Mouse (Mus musculus) erythroblast, embryonic 14.5 days (primary cell): ENCODE measurements at regions not wholly inside any gene's neighbourhood (a gene's known extent, or its start where the extent isn't known, plus 50 kb on each side); places are given as distances from the start of the nearest gene placed in this dataset.

Experiments
- GATA1 ChIP-seq: IDR thresholded peaks from 2 replicates; pipeline ENCODE4 v1.6.1; 2012; ENCODE audit warnings: low read length, inconsistent platforms, mixed read lengths
- TAL1 ChIP-seq: IDR thresholded peaks from 3 replicates; pipeline ENCODE4 v1.6.1; 2012; ENCODE audit warnings: low read length, inconsistent platforms, mixed read lengths

- TF ChIP-seq GATA1 (no peak), TAL1 (no peak)
Observed at GRCm38 (mm10) chr7:37175746-37176145, 477.8 kb downstream of the Tshz3 start.
